Mouse (Mus musculus) lung, postnatal 0 days (tissue): ENCODE measurements at regions not wholly inside any gene's neighbourhood (a gene's known extent, or its start where the extent isn't known, plus 50 kb on each side); places are given as distances from the start of the nearest gene placed in this dataset.

Experiments used
- ATAC-seq: fragments of 200-750 bp; cut with Nextera tagmentation; 2 replicates; pipeline ENCODE4 v1.8.0; 2017; ENCODE audit warnings: moderate library complexity
- DNase-seq: peaks from one replicate; pipeline ENCODE4 v3.0.0-alpha.2; 2016; ENCODE audit warnings: low spot score
- H3K27ac ChIP-seq: fragments of 300-500 bp; sonication (generic); 2 replicates; pipeline ENCODE4 v1.5.1; 2014; ENCODE audit warnings: antibody characterized with exemption, mild to moderate bottlenecking, low read length, mixed read lengths
- H3K27me3 ChIP-seq: fragments of 300-500 bp; sonication (generic); replicated peaks from 2 replicates; pipeline ENCODE4 v1.6.1; 2014; ENCODE audit warnings: low read length, mixed read lengths; ENCODE audit not compliant: insufficient read depth
- H3K36me3 ChIP-seq: fragments of 300-500 bp; sonication (generic); 2 replicates; pipeline ENCODE4 v1.6.1; 2014; ENCODE audit warnings: low read length, mixed read lengths; ENCODE audit not compliant: insufficient read depth
- H3K4me1 ChIP-seq: fragments of 300-500 bp; sonication (generic); 2 replicates; pipeline ENCODE4 v1.6.1; 2014; ENCODE audit warnings: antibody characterized with exemption, low read depth, low read length, mixed read lengths; ENCODE audit not compliant: insufficient read depth
- H3K4me2 ChIP-seq: fragments of 300-500 bp; sonication (generic); replicated peaks from 2 replicates; pipeline ENCODE4 v1.6.1; 2014; ENCODE audit warnings: low read depth, mild to moderate bottlenecking, low read length, moderate library complexity, mixed read lengths
- H3K4me3 ChIP-seq: fragments of 300-500 bp; sonication (generic); 2 replicates; pipeline ENCODE4 v1.5.1; 2014; ENCODE audit warnings: low read depth, low read length
- H3K9ac ChIP-seq: fragments of 300-500 bp; sonication (generic); replicated peaks from 2 replicates; pipeline ENCODE4 v1.6.1; 2014; ENCODE audit warnings: low read depth, mild to moderate bottlenecking
- H3K9me3 ChIP-seq: fragments of 300-500 bp; sonication (generic); 2 replicates; pipeline ENCODE4 v1.6.1; 2016; ENCODE audit warnings: low read length, mixed read lengths
- CTCF ChIP-seq: IDR thresholded peaks from 2 replicates; pipeline ENCODE4 v1.5.1; 2016; ENCODE audit warnings: antibody characterized with exemption, mild to moderate bottlenecking
- EP300 ChIP-seq: IDR thresholded peaks from 2 replicates; pipeline ENCODE4 v1.6.1; 2016; ENCODE audit warnings: antibody characterized with exemption, mild to moderate bottlenecking, control low read depth
- WGBS: fragments of 180-500 bp; shearing (Covaris S2); extraction: QIAGEN DNeasy Blood & Tissue Kit; methylation state at CpG from one replicate; pipeline ENCODE4 v1.1.7; 2014; 5-methylcytosine and 5-hydroxymethylcytosine counted together

- H3K4me1 ChIP-seq, result no peaks in the 10 kb centered on the region
- no peaks in the 10 kb centered on the region for H3K9me3 ChIP-seq
- no peak overlapping the region for H3K9ac ChIP-seq
- no peaks in the 10 kb centered on the region for H3K27me3 ChIP-seq
- no peak overlapping the region for H3K4me3 ChIP-seq
- H3K36me3 ChIP-seq, result no peaks in the 10 kb centered on the region
- ATAC-seq (peak; percentile 57; the same call in 1 of the 2 replicates), DNase-seq (peak; percentile 48)
- WGBS, result 43% methylated on average over 6 of the region's 6 CpGs
- no peak overlapping the region for H3K27ac ChIP-seq
- H3K4me2 ChIP-seq, result no peak overlapping the region
- TF ChIP-seq EP300 (no peak), CTCF (no peak)
Observed at GRCm38 (mm10) chr12:8070788-8071187, 93.3 kb downstream of the Apob start.

- ATAC-seq, result no peak
- H3K27ac ChIP-seq, result no peak overlapping the region
- no peaks in the 10 kb centered on the region for H3K27me3 ChIP-seq
- no peak overlapping the region for H3K4me3 ChIP-seq
- H3K4me1 ChIP-seq, result no peaks in the 10 kb centered on the region
- no peak overlapping the region for H3K4me2 ChIP-seq
- TF ChIP-seq CTCF, result no peak
- no peak for TF ChIP-seq EP300
- no peaks in the 10 kb centered on the region for H3K36me3 ChIP-seq
- WGBS, result 78% methylated on average over 4 of the region's 4 CpGs
- DNase-seq, result no peak
- no peak overlapping the region for H3K9ac ChIP-seq
- H3K9me3 ChIP-seq, result no peaks in the 10 kb centered on the region
Observed at GRCm38 (mm10) chr12:8071286-8071685, 93.8 kb downstream of the Apob start.

DNA sequence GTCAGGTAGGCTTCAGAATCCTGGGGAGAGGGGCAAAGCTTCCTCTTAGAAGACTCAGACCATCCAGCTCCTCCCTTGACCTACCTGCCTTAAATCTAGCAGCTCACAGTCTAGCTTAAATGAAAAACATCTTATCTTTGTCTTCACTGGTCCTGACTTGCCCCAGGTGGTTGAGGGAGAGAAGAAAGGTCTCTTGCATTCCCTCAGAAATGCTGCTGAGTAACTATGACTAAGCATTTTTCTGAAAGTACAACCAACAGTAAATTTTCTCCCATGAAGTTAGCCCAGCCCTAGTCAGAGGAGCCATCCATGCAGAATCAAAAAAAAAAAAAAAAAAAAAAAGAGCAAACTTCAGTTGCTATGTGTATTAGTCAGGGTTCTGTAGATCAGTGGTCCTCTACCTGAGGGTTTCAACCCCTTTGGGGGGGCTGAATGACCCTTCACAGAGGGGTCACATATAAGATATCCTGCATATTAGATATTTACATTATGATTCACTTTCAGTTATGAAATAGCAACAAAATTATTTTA is 98.6 kb downstream of the Apob start:
- Histone ChIP-seq H3K4me2 (no peak overlapping the region), H3K27me3 (no peaks in the 10 kb centered on the region), H3K4me3 (no peak overlapping the region), H3K9me3 (no peaks in the 10 kb centered on the region), H3K4me1 (no peaks in the 10 kb centered on the region), H3K36me3 (no peaks in the 10 kb centered on the region), H3K27ac (no peak overlapping the region), H3K9ac (no peak overlapping the region)
- ATAC-seq (no peak), DNase-seq (no peak)
- TF ChIP-seq CTCF (no peak), EP300 (no peak)

GRCm38 (mm10) chr12:8077346-8077745 is 99.9 kb downstream of the Apob start:
- no peaks in the 10 kb centered on the region for H3K9me3 ChIP-seq
- no peak overlapping the region for H3K27ac ChIP-seq
- 81% methylated on average over 4 of the region's 4 CpGs for WGBS
- no peak overlapping the region for H3K9ac ChIP-seq
- no peak for DNase-seq
- no peak for ATAC-seq
- no peak for TF ChIP-seq CTCF
- TF ChIP-seq EP300, result no peak
- no peaks in the 10 kb centered on the region for H3K27me3 ChIP-seq
- no peak overlapping the region for H3K4me2 ChIP-seq
- no peaks in the 10 kb centered on the region for H3K36me3 ChIP-seq
- no peaks in the 10 kb centered on the region for H3K4me1 ChIP-seq
- no peak overlapping the region for H3K4me3 ChIP-seq

GRCm38 (mm10) chr12:8078046-8078445 is 100.6 kb downstream of the Apob start:
- no peak for DNase-seq
- ATAC-seq, result no peak
- 86% methylated on average over 3 of the region's 3 CpGs for WGBS

GRCm38 (mm10) chr12:8082688-8083661 is 105.5 kb downstream of the Apob start:
- Histone ChIP-seq H3K27me3 (no peaks in the 10 kb centered on the region), H3K9me3 (no peaks in the 10 kb centered on the region), H3K4me2 (no peak overlapping the region), H3K4me1 (no peaks in the 10 kb centered on the region), H3K9ac (no peak overlapping the region), H3K36me3 (no peaks in the 10 kb centered on the region), H3K4me3 (no peak overlapping the region), H3K27ac (no peak overlapping the region)
- ATAC-seq (no peak), DNase-seq (no peak)
- 63% methylated on average over 8 of the region's 8 CpGs for WGBS
- TF ChIP-seq CTCF (no peak), EP300 (no peak)

More at GRCm38 (mm10) chr12:8078046-8078445, 100.6 kb downstream of the Apob start:
- Histone ChIP-seq H3K4me2 (no peak overlapping the region), H3K27me3 (no peaks in the 10 kb centered on the region), H3K36me3 (no peaks in the 10 kb centered on the region), H3K9me3 (no peaks in the 10 kb centered on the region), H3K4me1 (no peaks in the 10 kb centered on the region), H3K9ac (no peak overlapping the region), H3K27ac (no peak overlapping the region), H3K4me3 (no peak overlapping the region)
- TF ChIP-seq CTCF (no peak), EP300 (no peak)
